Mouse (Mus musculus) embryonic facial prominence, embryonic 14.5 days (tissue): Measurements from ENCODE around the gene Galnt7. TPM values are rescaled to one million over a fixed set of nuclear protein-coding genes. Genes with fewer than 3 reads are reported as not detected.

Experiments used
- ATAC-seq: fragments of 200-750 bp; cut with Nextera tagmentation; 2 replicates; pipeline ENCODE4 v1.8.0; 2017; ENCODE audit warnings: low read depth, moderate number of reproducible peaks, moderate TSS enrichment
- DNase-seq: peaks from one replicate; pipeline ENCODE4 v3.0.0-alpha.2; 2015; ENCODE audit warnings: low spot score
- H3K27ac ChIP-seq: fragments of 300-500 bp; sonication (generic); replicated peaks from 2 replicates; pipeline ENCODE4 v1.5.1; 2014; ENCODE audit warnings: low read depth, mild to moderate bottlenecking, low read length, moderate library complexity
- H3K27me3 ChIP-seq: fragments of 300-500 bp; sonication (generic); replicated peaks from 2 replicates; pipeline ENCODE4 v1.6.1; 2014; ENCODE audit warnings: low read length; ENCODE audit not compliant: control insufficient read depth, insufficient read depth
- H3K36me3 ChIP-seq: fragments of 300-500 bp; sonication (generic); 2 replicates; pipeline ENCODE4 v1.6.1; 2014; ENCODE audit warnings: low read length, mixed read lengths; ENCODE audit not compliant: control insufficient read depth, insufficient read depth
- H3K4me1 ChIP-seq: fragments of 300-500 bp; sonication (generic); 2 replicates; pipeline ENCODE4 v1.6.1; 2014; ENCODE audit warnings: antibody characterized with exemption, low read length; ENCODE audit not compliant: control insufficient read depth, insufficient read depth
- H3K4me2 ChIP-seq: fragments of 300-500 bp; sonication (generic); 2 replicates; pipeline ENCODE4 v1.6.1; 2014; ENCODE audit warnings: low read depth, mild to moderate bottlenecking, low read length, moderate library complexity, mixed read lengths
- H3K4me3 ChIP-seq: fragments of 300-500 bp; sonication (generic); 2 replicates; pipeline ENCODE4 v1.5.1; 2014; ENCODE audit warnings: low read depth, mild to moderate bottlenecking, low read length
- H3K9ac ChIP-seq: fragments of 300-500 bp; sonication (generic); 2 replicates; pipeline ENCODE4 v1.6.1; 2014; ENCODE audit warnings: low read depth, mild to moderate bottlenecking, low read length, moderate library complexity, mixed read lengths
- H3K9me3 ChIP-seq: fragments of 300-500 bp; sonication (generic); 2 replicates; pipeline ENCODE4 v1.6.1; 2016; ENCODE audit warnings: low read length; ENCODE audit not compliant: control insufficient read depth
- WGBS: fragments of 180-500 bp; shearing (Covaris S2); extraction: QIAGEN DNeasy Blood & Tissue Kit; methylation state at CpG from one replicate; pipeline ENCODE4 v1.1.7; 2014; 5-methylcytosine and 5-hydroxymethylcytosine counted together
- polyA plus RNA-seq: library from polyadenylated mRNA; unstranded; fragments of >200 nt; fragmentation: Nextera tagmentation; extraction: Ambion mirVana; gene quantifications from 2 replicates; pipeline ENCODE4 v1.2.1, GENCODE M21; 2014

The Galnt7 gene
- polyA plus RNA-seq, 1 experiment from 2014 or later: 14.1 TPM

DNA sequence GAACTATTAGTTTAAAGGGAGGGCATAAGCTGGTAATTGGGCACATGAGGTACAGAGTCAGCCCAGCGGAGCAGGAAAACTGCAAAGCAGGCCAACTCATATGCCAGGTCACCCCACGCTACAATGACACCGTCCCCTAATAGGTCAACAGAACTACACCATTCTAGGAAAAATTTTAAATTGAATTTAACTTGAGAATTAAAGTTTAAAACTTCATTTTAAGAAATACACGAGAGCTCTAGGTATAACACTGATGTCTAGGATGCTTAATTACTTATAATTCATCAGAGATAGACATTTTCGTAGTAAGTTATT, 67.7 kb downstream of the Galnt7 start:
- Histone ChIP-seq H3K9ac (no peak overlapping the region), H3K4me2 (no peak overlapping the region), H3K4me1 (no peaks in the 10 kb centered on the region; the same call in none of the 2 replicates), H3K36me3 (0 out of 2 replicates have a peak, but pooled peaks cover 4% of the 10 kb centered on the region), H3K4me3 (no peak overlapping the region), H3K9me3 (no peaks in the 10 kb centered on the region), H3K27me3 (no peaks in the 10 kb centered on the region), H3K27ac (no peak overlapping the region)
- DNase-seq: no peak
- 86% methylated on average over 5 of the region's 5 CpGs for WGBS
- 0 out of 2 replicates have a peak, but pooled peaks have one; percentile 41 for ATAC-seq

DNA sequence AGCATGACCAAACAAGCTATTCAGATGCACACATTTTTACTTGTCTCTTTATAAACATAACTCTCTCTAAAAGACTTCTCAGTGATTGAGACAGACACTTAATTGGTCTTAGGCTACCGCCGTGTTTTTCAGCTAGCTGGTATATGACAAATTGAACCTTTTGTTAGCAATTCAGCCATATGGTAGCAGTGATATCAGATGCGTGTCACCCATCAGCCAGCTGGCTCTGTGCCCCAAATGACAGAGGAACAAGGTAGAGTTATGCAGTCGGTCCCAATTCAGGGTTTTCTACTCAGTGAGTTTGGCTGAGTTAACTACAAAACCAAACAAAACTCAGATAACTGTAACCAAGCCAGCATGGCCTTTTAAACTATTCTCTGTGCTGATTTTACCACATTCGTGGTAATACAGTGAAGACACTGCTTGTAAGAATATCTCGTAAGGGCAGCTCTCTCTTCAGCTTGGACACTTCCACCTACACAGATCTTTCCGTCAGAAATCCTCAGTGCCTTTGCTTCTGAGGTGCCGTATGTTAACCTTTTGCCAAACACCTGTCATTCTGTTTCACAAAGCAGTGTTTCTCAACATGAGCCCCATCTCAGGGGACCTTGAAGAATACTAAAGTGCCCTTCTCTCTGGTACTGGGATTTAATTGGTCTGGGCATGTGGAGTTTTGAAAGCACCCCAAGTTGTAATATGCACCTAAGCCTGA, 68.3 kb downstream of the Galnt7 start:
- Histone ChIP-seq H3K9me3 (no peaks in the 10 kb centered on the region), H3K36me3 (0 out of 2 replicates have a peak, but pooled peaks cover 4% of the 10 kb centered on the region), H3K4me3 (no peak overlapping the region), H3K4me2 (no peak overlapping the region), H3K27me3 (no peaks in the 10 kb centered on the region), H3K9ac (no peak overlapping the region), H3K4me1 (peaks cover 3% of the 10 kb centered on the region), H3K27ac (no peak overlapping the region)
- ATAC-seq: peak; percentile 7; the same call in 1 of the 2 replicates
- 66% methylated on average over 8 of the region's 8 CpGs for WGBS
- no peak for DNase-seq

DNA sequence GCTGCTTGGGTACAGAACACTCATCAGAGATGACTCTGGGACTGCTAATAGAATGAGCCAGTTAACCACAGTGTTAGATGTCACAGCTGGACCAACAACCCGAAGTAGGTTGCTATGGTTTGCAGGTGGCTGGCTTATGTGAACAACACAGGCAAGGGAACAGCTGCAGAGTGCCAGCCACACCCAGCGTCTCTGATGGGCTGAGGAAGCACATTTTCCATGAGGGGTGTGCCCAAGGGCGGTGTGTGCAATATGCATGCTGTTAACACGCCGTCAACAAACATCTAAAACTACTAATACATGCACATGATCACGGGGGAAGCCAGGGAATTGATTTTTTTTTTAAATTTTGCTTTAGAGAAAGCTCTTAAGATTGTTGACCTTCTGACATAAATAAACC, 73.0 kb downstream of the Galnt7 start:
- H3K9me3 ChIP-seq: no peaks in the 10 kb centered on the region
- 0 out of 2 replicates have a peak, but pooled peaks cover 4% of the 10 kb centered on the region for H3K36me3 ChIP-seq
- H3K9ac ChIP-seq: no peak overlapping the region
- peaks cover 9% of the 10 kb centered on the region; the same call in 1 of the 2 replicates for H3K4me1 ChIP-seq
- H3K27me3 ChIP-seq: no peaks in the 10 kb centered on the region
- H3K4me3 ChIP-seq: no peak overlapping the region
- ATAC-seq (peak; percentile 80), DNase-seq (peak; percentile 79)
- 66% methylated on average over 6 of the region's 6 CpGs for WGBS
- no peak overlapping the region for H3K4me2 ChIP-seq
- H3K27ac ChIP-seq: no peak overlapping the region

DNA sequence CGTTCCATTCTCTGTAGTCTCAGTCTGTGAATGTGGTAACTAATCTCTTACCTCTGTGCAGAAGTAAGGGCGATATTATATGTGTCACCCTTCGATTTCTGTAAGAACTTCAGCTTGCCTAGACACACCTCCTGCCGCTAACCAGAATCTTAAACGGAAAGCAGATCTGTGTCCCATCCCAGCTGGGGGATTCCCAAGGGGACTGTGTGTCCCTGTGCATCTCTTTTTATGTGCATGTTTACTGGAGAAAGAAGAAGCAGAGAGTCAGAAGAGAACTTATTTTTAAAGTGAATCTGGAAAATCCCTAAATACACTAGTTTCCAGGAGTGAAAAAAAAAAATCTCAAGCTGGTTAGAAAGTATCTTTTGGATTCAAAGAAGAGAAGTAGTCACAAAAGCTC, 75.5 kb downstream of the Galnt7 start:
- Histone ChIP-seq H3K9ac (no peak overlapping the region), H3K36me3 (no peaks in the 10 kb centered on the region), H3K4me3 (no peak overlapping the region), H3K4me1 (peaks cover 13% of the 10 kb centered on the region; the same call in 1 of the 2 replicates), H3K27ac (no peak overlapping the region), H3K4me2 (no peak overlapping the region), H3K9me3 (no peaks in the 10 kb centered on the region), H3K27me3 (no peaks in the 10 kb centered on the region)
- DNase-seq (no peak), ATAC-seq (no peak)
- WGBS: 69% methylated on average over 5 of the region's 5 CpGs

DNA sequence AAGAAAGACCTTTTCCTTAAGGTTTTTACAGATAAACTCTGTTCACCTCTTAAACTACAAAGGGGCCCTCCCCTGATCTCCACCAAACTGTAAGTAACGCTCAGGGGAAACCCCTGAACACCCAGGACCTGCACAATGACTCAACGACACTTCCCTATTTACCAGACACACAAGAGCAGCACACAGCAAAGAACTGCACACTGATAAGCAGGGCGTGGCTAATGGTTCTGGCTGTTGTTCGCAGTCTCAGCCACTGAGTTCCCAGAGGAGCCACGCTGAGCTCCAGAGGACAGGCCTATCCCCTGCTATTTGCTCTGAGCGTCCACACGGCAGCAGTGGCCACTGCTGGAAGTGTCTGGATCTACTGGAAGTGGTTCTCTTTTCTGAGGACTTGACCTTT, 76.6 kb downstream of the Galnt7 start:
- H3K4me1 ChIP-seq: peaks cover 13% of the 10 kb centered on the region; the same call in 1 of the 2 replicates
- ATAC-seq (peak; percentile 61), DNase-seq (peak; percentile 48)
- H3K27me3 ChIP-seq: no peaks in the 10 kb centered on the region
- 59% methylated on average over 7 of the region's 7 CpGs for WGBS
- H3K9ac ChIP-seq: no peak overlapping the region
- no peaks in the 10 kb centered on the region for H3K36me3 ChIP-seq
- no peak overlapping the region for H3K4me3 ChIP-seq
- H3K9me3 ChIP-seq: no peaks in the 10 kb centered on the region
- H3K27ac ChIP-seq: no peak overlapping the region
- no peak overlapping the region for H3K4me2 ChIP-seq

DNA sequence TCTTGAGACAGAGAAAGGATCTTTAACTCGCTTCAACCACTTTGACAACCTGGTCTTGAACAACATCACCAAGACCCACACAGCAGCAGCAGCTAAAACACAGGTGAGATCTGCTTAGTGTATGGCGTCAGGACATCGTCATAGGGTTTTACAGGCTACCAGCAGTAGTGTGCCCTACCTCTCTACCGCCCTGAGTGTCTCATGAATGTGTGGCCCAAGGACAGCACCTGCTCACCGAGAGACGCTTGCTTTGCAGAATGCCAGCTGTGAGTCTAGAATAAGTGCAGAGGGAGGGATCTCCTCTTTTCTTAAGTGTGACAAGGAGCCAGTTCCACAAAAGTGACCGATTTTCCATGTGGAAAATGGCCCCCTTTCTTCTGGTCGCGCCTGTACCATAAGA, 77.5 kb downstream of the Galnt7 start:
- no peaks in the 10 kb centered on the region for H3K27me3 ChIP-seq
- WGBS: 88% methylated on average over 9 of the region's 9 CpGs
- ATAC-seq (no peak), DNase-seq (no peak)
- peaks cover 13% of the 10 kb centered on the region; the same call in 1 of the 2 replicates for H3K4me1 ChIP-seq
- no peak overlapping the region for H3K27ac ChIP-seq
- no peak overlapping the region for H3K9ac ChIP-seq
- H3K9me3 ChIP-seq: no peaks in the 10 kb centered on the region
- H3K4me3 ChIP-seq: no peak overlapping the region
- H3K36me3 ChIP-seq: no peaks in the 10 kb centered on the region
- no peak overlapping the region for H3K4me2 ChIP-seq

DNA sequence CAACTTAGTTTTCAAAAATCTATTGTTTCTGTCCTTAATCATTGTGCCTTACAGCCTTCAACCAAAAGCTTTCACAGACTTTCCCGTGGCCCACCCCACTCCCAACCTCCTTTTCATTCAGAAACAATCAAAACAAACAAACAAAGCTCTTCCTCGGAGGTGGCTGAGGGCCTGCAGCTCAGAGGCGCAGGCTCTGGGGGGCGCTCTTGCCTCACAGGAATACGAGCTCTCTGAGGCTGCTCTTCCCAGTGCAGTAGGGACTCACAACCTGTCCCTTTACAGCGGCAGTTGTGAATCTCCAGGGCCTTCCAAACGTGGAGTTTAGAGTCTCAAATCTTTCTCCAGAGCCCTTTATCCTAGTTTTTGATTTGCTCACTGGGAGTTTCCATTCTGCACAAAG, 78.4 kb downstream of the Galnt7 start:
- DNase-seq (peak; percentile 80), ATAC-seq (peak; percentile 79)
- 13% methylated on average over 7 of the region's 7 CpGs for WGBS

DNA sequence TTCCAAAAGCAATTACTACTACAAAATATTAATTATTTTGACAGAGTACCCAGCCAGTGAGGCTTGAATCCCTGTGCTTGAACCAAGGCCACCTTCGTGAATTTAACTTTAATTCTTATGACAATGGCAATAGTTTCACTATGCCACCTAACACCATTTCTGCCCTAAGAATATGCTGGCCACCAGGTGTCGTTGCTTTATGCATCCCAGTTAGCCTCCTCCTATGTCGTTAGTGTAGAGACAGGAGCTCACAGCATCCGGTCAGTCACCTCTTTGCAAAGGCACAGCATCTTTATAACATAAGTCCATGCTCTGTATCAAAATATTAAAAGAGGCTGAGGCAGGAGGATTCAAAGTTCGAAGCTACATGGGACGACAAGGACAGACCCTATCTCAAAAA, 79.0 kb downstream of the Galnt7 start:
- DNase-seq (no peak), ATAC-seq (no peak)
- no peaks in the 10 kb centered on the region for H3K36me3 ChIP-seq
- no peak overlapping the region for H3K4me3 ChIP-seq
- 81% methylated on average over 6 of the region's 6 CpGs for WGBS
- H3K27ac ChIP-seq: no peak overlapping the region
- H3K9ac ChIP-seq: no peak overlapping the region
- H3K9me3 ChIP-seq: no peaks in the 10 kb centered on the region
- no peak overlapping the region for H3K4me2 ChIP-seq
- H3K27me3 ChIP-seq: no peaks in the 10 kb centered on the region
- peaks cover 22% of the 10 kb centered on the region for H3K4me1 ChIP-seq

More for the DNA sequence above, 78.4 kb downstream of the Galnt7 start:
- Histone ChIP-seq H3K27ac (no peak overlapping the region), H3K27me3 (no peaks in the 10 kb centered on the region), H3K9me3 (no peaks in the 10 kb centered on the region), H3K36me3 (no peaks in the 10 kb centered on the region), H3K4me3 (no peak overlapping the region), H3K4me1 (peaks cover 18% of the 10 kb centered on the region), H3K9ac (no peak overlapping the region), H3K4me2 (no peak overlapping the region)

DNA sequence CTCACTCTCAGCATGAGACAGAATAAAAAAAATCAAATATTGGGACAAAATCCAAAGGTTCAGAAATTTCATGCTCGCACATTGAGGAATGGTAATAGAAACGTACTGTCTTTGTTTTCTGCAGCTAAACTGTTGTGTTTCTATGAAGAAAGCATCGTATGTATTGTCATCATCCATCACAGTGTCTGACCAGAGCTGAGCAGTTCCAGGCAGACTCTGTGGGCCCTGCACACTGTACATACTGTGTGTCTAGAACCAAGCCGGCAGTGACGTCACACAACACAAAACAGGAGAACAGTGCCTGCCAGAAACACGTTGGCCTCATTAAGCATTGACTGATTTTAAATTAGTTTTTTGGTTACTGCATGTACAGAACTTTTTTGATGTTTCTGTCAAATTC, 82.9 kb downstream of the Galnt7 start:
- H3K4me3 ChIP-seq: no peak overlapping the region
- no peaks in the 10 kb centered on the region for H3K27me3 ChIP-seq
- ATAC-seq (peak; percentile 56; the same call in 1 of the 2 replicates), DNase-seq (peak; percentile 37)
- H3K36me3 ChIP-seq: no peaks in the 10 kb centered on the region
- H3K4me1 ChIP-seq: peaks cover 19% of the 10 kb centered on the region
- H3K27ac ChIP-seq: peak overlapping the region; percentile 39
- no peak overlapping the region for H3K9ac ChIP-seq
- WGBS: 55% methylated on average over 6 of the region's 6 CpGs
- no peaks in the 10 kb centered on the region for H3K9me3 ChIP-seq
- H3K4me2 ChIP-seq: 0 out of 2 replicates have a peak overlapping the region, but pooled peaks have one; percentile 11
